Mouse (Mus musculus): Measurements from ENCODE around the gene Fkbp5.

The Fkbp5 gene

DNA sequence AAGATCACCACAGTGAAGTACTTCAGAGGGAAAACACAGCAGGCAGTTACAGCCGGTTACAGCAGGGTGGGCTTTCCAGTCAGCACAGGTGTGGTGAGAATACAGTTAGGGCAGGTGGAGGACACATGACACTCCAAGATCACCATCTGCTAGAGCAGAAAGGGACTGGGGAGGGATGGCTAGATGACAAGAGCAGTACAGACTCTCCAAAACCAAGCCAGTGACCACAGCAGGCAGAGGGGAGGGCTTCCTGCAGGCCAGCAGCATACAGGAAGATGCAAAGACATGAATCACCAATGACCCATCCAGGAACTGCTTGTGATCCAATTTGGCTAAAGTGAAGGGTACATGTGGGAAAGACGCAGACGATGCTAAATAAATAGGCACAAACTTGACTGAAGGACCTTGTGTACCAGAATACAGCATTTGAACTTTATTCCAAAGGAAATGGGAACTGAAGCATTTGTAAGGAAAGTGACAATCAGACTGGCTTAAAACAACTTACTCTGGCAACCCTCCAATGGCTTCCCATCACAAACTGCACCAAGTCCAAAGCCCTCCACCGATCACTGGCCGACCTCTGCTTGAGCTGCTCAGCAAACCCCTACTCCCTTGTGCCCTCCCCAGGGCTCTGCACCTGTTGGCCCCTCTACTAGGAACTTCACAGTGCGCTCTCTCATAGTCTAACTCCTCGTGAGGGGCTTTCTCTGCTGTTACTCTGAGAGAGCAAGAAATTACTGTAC, 53.5 kb downstream of the Fkbp5 start:
- POLR2A ChIA-PET: no interaction called here
- CTCF ChIA-PET: no interaction called here

- POLR2A ChIA-PET: interaction anchor here in 3 of 4 experiments (0.8 to 3.1 kb wide), 9 partner anchors 10 to 112 kb away, joined by 3 to 11 read pairs (median 3); no protein-coding TSS in a partner anchor
- CTCF ChIA-PET: interaction anchor here in 1 of 4 experiments (1.2 kb wide), 1 partner anchor 13 kb away, joined by 3 read pairs; no protein-coding TSS in a partner anchor
Measured at GRCm38 (mm10) chr17:28460388-28460787, 56.9 kb downstream of the Fkbp5 start.

DNA sequence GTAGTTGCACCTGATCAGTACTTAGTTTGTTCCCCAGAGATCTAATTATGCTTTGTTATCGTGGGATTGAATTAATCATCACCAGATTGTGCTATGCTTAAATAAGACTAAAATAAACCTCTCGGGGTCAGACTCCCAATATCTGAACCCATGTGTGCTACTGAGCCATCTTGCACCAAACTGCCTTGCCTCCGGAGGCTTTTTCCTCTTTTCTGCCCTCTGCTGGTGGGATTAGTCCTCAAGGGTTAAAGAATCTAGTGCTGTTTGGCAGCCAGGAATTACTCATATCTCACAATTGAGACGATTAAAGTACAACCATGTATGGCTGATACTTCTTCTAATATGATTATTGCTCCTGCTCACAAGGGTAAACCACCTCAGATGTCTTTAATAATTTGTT, 62.2 kb downstream of the Fkbp5 start:
- ChIA-PET CTCF (interaction anchor here (0.5 to 1.5 kb wide), 10 partner anchors 10 to 942 kb away, joined by 3 to 6 read pairs (median 3); no protein-coding TSS in a partner anchor), POLR2A (interaction anchor here in 2 of 4 experiments (0.8 to 1.7 kb wide), 5 partner anchors 10 to 38 kb away, joined by 4 to 8 read pairs (median 4); no protein-coding TSS in a partner anchor)

- ChIA-PET POLR2A (interaction anchor here in 2 of 4 experiments (1.0 to 1.5 kb wide), 8 partner anchors 8 to 73 kb away, joined by 3 to 4 read pairs (median 3); no protein-coding TSS in a partner anchor), CTCF (interaction anchor here in 1 of 4 experiments (0.5 kb wide), 1 partner anchor 307 kb away, joined by 4 read pairs; no protein-coding TSS in a partner anchor)
Measured at GRCm38 (mm10) chr17:28452889-28453288, 64.4 kb downstream of the Fkbp5 start.

DNA sequence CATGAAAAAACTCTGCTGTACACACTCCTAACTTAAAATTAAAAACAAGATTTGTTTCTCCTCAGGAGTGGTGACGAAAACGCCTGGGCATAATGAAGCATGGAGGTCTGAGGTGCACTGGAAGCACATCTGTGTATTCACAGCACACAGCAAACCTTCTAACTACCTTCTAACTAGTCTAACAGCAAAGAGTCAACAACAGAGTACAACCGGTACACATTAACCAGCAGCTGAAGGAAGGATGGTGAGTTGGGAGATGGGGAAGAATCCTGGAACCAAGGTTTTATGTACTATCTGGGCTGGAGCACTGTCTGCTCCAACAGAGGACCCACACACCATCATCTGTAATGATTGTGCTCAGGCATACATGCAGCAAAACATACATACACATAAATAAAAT, 65.4 kb downstream of the Fkbp5 start:
- POLR2A ChIA-PET: interaction anchor here in 2 of 4 experiments (0.8 to 1.3 kb wide), 4 partner anchors 20 to 74 kb away, joined by 3 to 4 read pairs (median 3); no protein-coding TSS in a partner anchor
- CTCF ChIA-PET: interaction anchor here in 2 of 4 experiments (0.5 kb wide), 2 partner anchors 115 to 210 kb away, joined by 3 to 4 read pairs; no protein-coding TSS in a partner anchor

GRCm38 (mm10) chr17:28451487-28451886, 65.8 kb downstream of the Fkbp5 start:
- CTCF ChIA-PET: no interaction called here
- POLR2A ChIA-PET: interaction anchor here in 2 of 4 experiments (1.6 to 2.6 kb wide), 2 partner anchors 10 to 22 kb away, joined by 8 to 14 read pairs; no protein-coding TSS in a partner anchor

- CTCF ChIA-PET: interaction anchor here in 1 of 4 experiments (1.1 kb wide), 1 partner anchor 41 kb away, joined by 3 read pairs; no protein-coding TSS in a partner anchor
- POLR2A ChIA-PET: interaction anchor here in 2 of 4 experiments (0.7 to 25.4 kb wide), 6 partner anchors 9 to 813 kb away, joined by 3 to 272 read pairs (median 6); no protein-coding TSS in a partner anchor
Measured at GRCm38 (mm10) chr17:28448225-28448624, 69.1 kb downstream of the Fkbp5 start.

GRCm38 (mm10) chr17:28447789-28448188, 69.5 kb downstream of the Fkbp5 start:
- ChIA-PET POLR2A (interaction anchor here in 2 of 4 experiments (1.0 to 25.4 kb wide), 5 partner anchors 8 to 812 kb away, joined by 3 to 272 read pairs (median 6); no protein-coding TSS in a partner anchor), CTCF (interaction anchor here in 1 of 4 experiments (1.1 kb wide), 1 partner anchor 41 kb away, joined by 3 read pairs; no protein-coding TSS in a partner anchor)

- ChIA-PET CTCF (no interaction called here), POLR2A (interaction anchor here in 3 of 4 experiments (0.6 to 25.4 kb wide), 10 partner anchors 7 to 56 kb away, joined by 3 to 272 read pairs (median 6); no protein-coding TSS in a partner anchor)
Measured at GRCm38 (mm10) chr17:28446820-28447168, 70.5 kb downstream of the Fkbp5 start.

DNA sequence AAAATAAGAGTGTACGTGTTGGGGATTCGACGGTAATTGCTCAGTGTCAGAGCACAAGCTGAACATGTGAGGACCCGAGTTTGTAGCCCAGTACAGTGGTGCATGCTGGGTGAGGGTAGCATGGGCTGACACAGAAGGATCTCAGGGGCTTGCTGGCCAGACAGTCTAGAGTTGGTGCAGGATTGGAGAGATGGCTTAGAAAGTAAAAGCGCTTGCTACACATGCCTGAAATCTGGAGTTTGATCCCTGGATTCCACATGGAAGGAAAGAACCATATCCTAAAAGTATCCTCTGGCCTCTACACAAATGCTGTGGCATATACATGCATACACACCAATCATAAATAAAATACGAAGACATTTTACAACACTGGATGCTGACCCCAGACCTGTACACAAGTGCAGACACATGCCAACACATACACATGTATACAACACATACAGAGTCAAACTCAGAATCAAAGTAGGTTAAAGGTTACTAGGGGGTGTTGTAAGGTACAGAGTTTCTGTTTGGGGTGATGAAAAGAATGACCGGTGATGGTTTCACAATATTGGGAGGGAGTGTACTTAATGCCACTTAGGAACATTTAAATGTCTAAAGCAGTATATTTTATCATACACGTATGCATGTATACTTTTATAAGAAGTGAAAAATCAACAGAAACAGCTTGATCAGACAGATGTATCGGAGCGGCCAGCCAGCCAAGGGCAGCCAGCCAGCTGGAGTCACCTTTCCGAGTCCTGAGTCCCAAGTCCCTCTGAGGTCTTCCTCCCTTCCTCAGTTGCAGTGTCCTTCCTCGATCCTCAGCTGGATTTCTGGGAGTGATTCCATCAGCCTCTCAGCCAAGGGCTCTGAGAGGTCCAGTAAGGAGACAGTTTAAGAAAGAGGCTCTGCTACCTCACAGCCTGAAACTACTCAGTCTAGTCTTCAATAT, 71.2 kb downstream of the Fkbp5 start:
- ChIA-PET CTCF (interaction anchor here in 2 of 4 experiments (0.9 to 1.3 kb wide), 2 partner anchors 27 to 39 kb away, joined by 5 read pairs; no protein-coding TSS in a partner anchor), POLR2A (interaction anchor here in 3 of 4 experiments (0.6 to 25.4 kb wide), 14 partner anchors 11 to 77 kb away, joined by 3 to 272 read pairs (median 4); no protein-coding TSS in a partner anchor)

GRCm38 (mm10) chr17:28442661-28443060, 74.7 kb downstream of the Fkbp5 start:
- CTCF ChIA-PET: interaction anchor here in 3 of 4 experiments (0.6 to 2.1 kb wide), 6 partner anchors 12 to 85 kb away, joined by 3 to 6 read pairs (median 5); no protein-coding TSS in a partner anchor

DNA sequence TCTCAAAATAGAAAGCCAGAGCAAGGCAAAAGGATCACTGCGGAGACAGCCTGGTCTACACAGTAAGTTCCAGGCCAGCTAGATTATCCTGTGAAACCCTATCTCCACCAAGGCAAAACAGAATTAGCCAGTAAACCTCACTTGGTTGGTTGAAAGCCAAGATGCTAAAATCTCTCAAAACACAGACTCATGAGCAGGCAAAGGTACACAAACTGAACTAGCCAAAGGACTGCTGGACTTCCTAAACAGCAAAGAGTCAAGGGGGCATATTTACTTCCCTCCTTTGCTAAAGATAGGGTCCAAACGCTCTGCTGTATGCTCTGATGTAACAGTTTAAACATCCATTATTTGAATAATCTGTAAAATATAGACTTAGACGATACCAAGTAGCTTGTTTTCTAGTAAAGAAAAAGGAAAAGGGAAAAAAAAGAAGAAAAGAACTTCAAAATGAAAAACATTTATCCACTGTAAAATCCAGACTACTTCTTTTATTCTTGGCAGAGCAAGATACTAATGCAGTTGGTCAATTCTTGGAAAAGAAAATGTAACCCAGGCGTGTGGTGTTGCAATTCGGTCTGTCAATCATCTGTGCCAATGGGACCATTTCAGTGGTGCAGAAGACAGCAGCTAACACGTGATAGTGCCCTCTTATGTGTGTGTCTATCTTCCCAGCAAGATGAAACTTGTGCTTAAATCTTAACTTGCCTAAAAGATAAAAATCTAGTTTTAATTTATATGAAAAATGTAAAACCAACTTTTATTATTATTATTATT, 78.8 kb downstream of the Fkbp5 start:
- ChIA-PET POLR2A (interaction anchor here in 3 of 4 experiments (0.7 to 25.4 kb wide), 9 partner anchors 8 to 60 kb away, joined by 3 to 272 read pairs (median 4); no protein-coding TSS in a partner anchor), CTCF (interaction anchor here in 1 of 4 experiments (0.8 to 1.0 kb wide), 2 partner anchors 19 to 20 kb away, joined by 3 read pairs; no protein-coding TSS in a partner anchor)

More at GRCm38 (mm10) chr17:28442661-28443060, 74.7 kb downstream of the Fkbp5 start:
- POLR2A ChIA-PET: interaction anchor here in 2 of 4 experiments (0.6 to 25.4 kb wide), 14 partner anchors 7 to 123 kb away, joined by 3 to 272 read pairs (median 4); no protein-coding TSS in a partner anchor

- ChIA-PET POLR2A (interaction anchor here in 2 of 4 experiments (0.7 to 25.4 kb wide), 6 partner anchors 8 to 35 kb away, joined by 3 to 272 read pairs (median 4); no protein-coding TSS in a partner anchor), CTCF (interaction anchor here in 1 of 4 experiments (1.3 kb wide), 1 partner anchor 18 kb away, joined by 6 read pairs; no protein-coding TSS in a partner anchor)
Measured at GRCm38 (mm10) chr17:28437938-28438337, 79.4 kb downstream of the Fkbp5 start.

DNA sequence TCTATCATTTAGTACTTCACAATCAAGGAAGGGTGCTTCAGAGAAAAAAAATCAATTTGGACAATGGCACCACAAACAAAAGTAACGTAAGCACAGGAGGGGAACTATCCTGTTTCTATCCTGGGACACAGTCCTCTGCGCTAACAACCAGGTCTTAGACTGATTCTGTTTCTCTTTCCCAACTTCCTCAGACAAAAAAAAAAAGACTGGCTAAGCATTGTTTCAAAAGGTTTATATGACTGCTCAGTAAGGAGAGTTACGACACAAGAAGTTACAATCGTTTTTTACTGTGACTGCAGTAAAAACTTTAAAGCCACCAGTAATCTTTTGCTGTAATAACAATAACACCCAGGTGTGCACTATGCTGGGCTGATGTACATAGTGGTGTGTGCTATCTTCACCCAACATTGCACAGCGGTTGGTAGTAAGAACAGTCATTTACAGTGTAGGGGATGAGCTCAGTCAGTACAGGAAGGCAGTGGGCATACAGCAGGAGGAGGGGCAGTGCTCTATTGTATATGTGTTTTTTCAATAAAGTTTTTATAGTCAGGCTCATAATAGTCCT, 82.3 kb downstream of the Fkbp5 start:
- ChIA-PET CTCF (no interaction called here), POLR2A (interaction anchor here in 3 of 4 experiments (0.7 to 25.4 kb wide), 3 partner anchors 10 to 573 kb away, joined by 3 to 272 read pairs (median 4); partner anchors contain the start of gene Stk38 (in 1 of the 3))

- POLR2A ChIA-PET: interaction anchor here in 2 of 4 experiments (1.3 to 25.4 kb wide), 6 partner anchors 9 to 56 kb away, joined by 3 to 272 read pairs (median 7); no protein-coding TSS in a partner anchor
- CTCF ChIA-PET: interaction anchor here in 2 of 4 experiments (0.6 to 2.0 kb wide), 2 partner anchors 14 to 16 kb away, joined by 5 to 6 read pairs; no protein-coding TSS in a partner anchor
Measured at GRCm38 (mm10) chr17:28433029-28433428, 84.3 kb downstream of the Fkbp5 start.

GRCm38 (mm10) chr17:28431931-28432335, 85.4 kb downstream of the Fkbp5 start:
- POLR2A ChIA-PET: interaction anchor here in 2 of 4 experiments (0.9 to 25.4 kb wide), 8 partner anchors 11 to 57 kb away, joined by 3 to 272 read pairs (median 4); no protein-coding TSS in a partner anchor

More at GRCm38 (mm10) chr17:28431931-28432335, 85.4 kb downstream of the Fkbp5 start:
- CTCF ChIA-PET: interaction anchor here in 3 of 4 experiments (0.5 to 2.0 kb wide), 12 partner anchors 13 to 227 kb away, joined by 3 to 6 read pairs (median 3); no protein-coding TSS in a partner anchor

All from embryonic stem cell, embryonic (primary cell).